ENCODE assay signal across 10 mouse cellular contexts in the genomic region with DNA sequence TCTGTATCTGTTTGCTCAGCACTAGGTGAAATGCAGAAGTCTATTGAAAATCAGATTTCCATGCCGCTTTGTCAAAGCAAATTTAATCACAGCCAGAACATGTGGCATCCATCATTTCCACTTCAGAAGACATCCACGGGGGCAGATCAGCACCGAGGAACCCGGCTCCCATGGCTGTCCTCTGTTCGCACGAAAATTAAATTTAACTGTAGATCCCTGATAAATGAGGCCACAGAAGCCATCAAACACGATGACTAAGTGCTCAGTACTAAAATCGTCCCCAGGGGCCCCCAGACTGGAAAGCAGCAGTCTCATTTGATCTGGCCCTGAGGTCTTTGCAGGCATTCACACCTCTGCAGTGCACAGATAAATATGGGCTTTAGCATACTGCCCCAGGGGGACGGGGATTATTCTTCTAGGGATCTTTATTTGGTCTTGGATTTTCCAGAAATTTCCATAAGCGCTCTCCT.
DNase-seq lines count a peak whose midpoint lies in the region; ATAC-seq and TF ChIP-seq lines count a peak whose summit lies in the region.
"Had no signal": no experiment of that assay in that cellular context is flagged by ENCODE, and none has a peak within 500 bp of the region (broad histone marks: within the 10 kb centered on the region; RNA-seq: fewer than 3 reads in every experiment).

No protein-coding gene starts in this region.

- WGBS in kidney, postnatal 0 days: 14% methylated on average over 10 of the region's 10 CpGs
- WGBS in embryonic facial prominence, embryonic 13.5 days: 17% methylated on average over 10 of the region's 10 CpGs
- 27% methylated on average over 10 of the region's 10 CpGs for WGBS in midbrain, embryonic 14.5 days

- H3K4me3 ChIP-seq in kidney, postnatal 0 days (replicated peaks; ENCODE audit: low read depth, low read length): no peak overlapping the region
- no peak overlapping the region for H3K4me3 ChIP-seq in embryonic facial prominence, embryonic 13.5 days
- H3K4me3 ChIP-seq in midbrain, embryonic 14.5 days (replicated peaks; ENCODE audit: low read depth, low read length): no peak overlapping the region
- H3K4me3 ChIP-seq: liver, embryonic 13.5 days; myocyte had no signal

- H3K9me3 ChIP-seq in kidney, postnatal 0 days (replicated peaks; ENCODE audit: low read length): no peaks in the 10 kb centered on the region
- H3K9me3 ChIP-seq in embryonic facial prominence, embryonic 13.5 days: no peaks in the 10 kb centered on the region
- no peaks in the 10 kb centered on the region for H3K9me3 ChIP-seq in midbrain, embryonic 14.5 days (ENCODE audit: control insufficient read depth, low read length)
- H3K9me3 ChIP-seq: liver, embryonic 13.5 days had no signal

- H3K9ac ChIP-seq in kidney, postnatal 0 days (ENCODE audit: low read depth, low read length): no peak overlapping the region
- H3K9ac ChIP-seq in embryonic facial prominence, embryonic 13.5 days: no peak overlapping the region
- H3K9ac ChIP-seq in midbrain, embryonic 14.5 days (replicated peaks; ENCODE audit: low read length): no peak overlapping the region
- H3K9ac ChIP-seq: liver, embryonic 13.5 days had no signal

- TF ChIP-seq CTCF in kidney, postnatal 0 days (IDR thresholded peaks at IDR 0.05; ENCODE audit: low read depth): no peak

- peak; percentile 49 for DNase-seq in kidney, postnatal 0 days (ENCODE audit: low spot score)
- no peak for DNase-seq in kidney, postnatal 36 days
- peak; percentile 30 for DNase-seq in adrenal gland, postnatal 14 days
- peak; percentile 83 for DNase-seq in midbrain, embryonic 14.5 days
- no peak for DNase-seq in cerebellum, adult 9-11 months
- no peak for DNase-seq in ovary, postnatal 14 days (ENCODE audit: low spot score)
- DNase-seq in cerebellum, adult 18-20 months: no peak
- DNase-seq: liver, embryonic 13.5 days had no signal

- H3K4me1 ChIP-seq in kidney, postnatal 0 days (replicated peaks; ENCODE audit: insufficient read depth, low read length): no peaks in the 10 kb centered on the region
- H3K4me1 ChIP-seq in embryonic facial prominence, embryonic 13.5 days: peaks cover 11% of the 10 kb centered on the region
- peaks cover 23% of the 10 kb centered on the region for H3K4me1 ChIP-seq in midbrain, embryonic 14.5 days (ENCODE audit: control insufficient read depth, insufficient read depth, low read length)
- H3K4me1 ChIP-seq: liver, embryonic 13.5 days had no signal

- no peaks in the 10 kb centered on the region for H3K27me3 ChIP-seq in kidney, postnatal 0 days (ENCODE audit: insufficient read depth, low read length)
- H3K27me3 ChIP-seq in embryonic facial prominence, embryonic 13.5 days: peaks cover 17% of the 10 kb centered on the region
- H3K27me3 ChIP-seq in midbrain, embryonic 14.5 days (ENCODE audit: control insufficient read depth, insufficient read depth, low read length): no peaks in the 10 kb centered on the region
- H3K27me3 ChIP-seq: liver, embryonic 13.5 days had no signal

- H3K36me3 ChIP-seq in kidney, postnatal 0 days (ENCODE audit: insufficient read depth, low read length): no peaks in the 10 kb centered on the region
- no peaks in the 10 kb centered on the region for H3K36me3 ChIP-seq in embryonic facial prominence, embryonic 13.5 days
- H3K36me3 ChIP-seq in midbrain, embryonic 14.5 days (ENCODE audit: control insufficient read depth, insufficient read depth, low read length): no peaks in the 10 kb centered on the region
- H3K36me3 ChIP-seq: liver, embryonic 13.5 days had no signal

- H3K4me2 ChIP-seq in kidney, postnatal 0 days (ENCODE audit: low read length): no peak overlapping the region
- H3K4me2 ChIP-seq in embryonic facial prominence, embryonic 13.5 days: peak overlapping the region; percentile 22; the same call in 1 of the 2 replicates
- no peak overlapping the region for H3K4me2 ChIP-seq in midbrain, embryonic 14.5 days (ENCODE audit: low read length)
- H3K4me2 ChIP-seq: liver, embryonic 13.5 days had no signal

- ATAC-seq in kidney, postnatal 0 days (replicated peaks; ENCODE audit: low FRiP score, low read depth): no peak
- no peak for ATAC-seq in embryonic facial prominence, embryonic 13.5 days (ENCODE audit: insufficient number of reproducible peaks, insufficient read depth, low FRiP score, low TSS enrichment, low read depth)
- peak; percentile 82 for ATAC-seq in midbrain, embryonic 14.5 days (ENCODE audit: low FRiP score, low TSS enrichment)

- no peak overlapping the region for H3K27ac ChIP-seq in kidney, postnatal 0 days
- H3K27ac ChIP-seq in embryonic facial prominence, embryonic 13.5 days: no peak overlapping the region
- H3K27ac ChIP-seq in midbrain, embryonic 14.5 days (replicated peaks; ENCODE audit: low read depth, low read length): peak overlapping the region; percentile 45; the same call in 1 of the 2 replicates
- H3K27ac ChIP-seq: liver, embryonic 13.5 days had no signal

Comparison
In these comparisons a context has a peak if more than half of its experiments do, and no peak if none do; other contexts are left out.
1. DNase-seq: peak in kidney, postnatal 0 days (single experiment), adrenal gland, postnatal 14 days (single experiment) and midbrain, embryonic 14.5 days (single experiment); none in kidney, postnatal 36 days (0 of 2), cerebellum, adult 9-11 months (single experiment), ovary, postnatal 14 days (single experiment) and cerebellum, adult 18-20 months (0 of 2).